Mouse (Mus musculus) ES-Bruce4 (cell line): ENCODE results near the gene Rif1.

Source experiments
- CTCF ChIP-seq: IDR thresholded peaks from one replicate; pipeline ENCODE4 v1.8.1; 2011; ENCODE audit warnings: low read depth, low read length
- POLR2A ChIP-seq: IDR thresholded peaks from one replicate; pipeline ENCODE4 v1.8.1; 2011; ENCODE audit warnings: low read length; ENCODE audit not compliant: insufficient read depth

- no peak for TF ChIP-seq POLR2A
- TF ChIP-seq CTCF, result no peak
Observed at GRCm38 (mm10) chr2:52057099-52057498, 15.5 kb upstream of the Rif1 start.
